Mouse (Mus musculus) heart, embryonic 15.5 days (tissue): ENCODE data around the gene Ikzf1. TPM values are rescaled to one million over a fixed set of nuclear protein-coding genes. Genes with fewer than 3 reads are reported as not detected.

ENCODE experiments used
- ATAC-seq: fragments of 200-750 bp; cut with Nextera tagmentation; replicated peaks from 2 replicates; pipeline ENCODE4 v1.8.0; 2017; ENCODE audit warnings: low read depth, moderate TSS enrichment; ENCODE audit not compliant: insufficient number of reproducible peaks, insufficient read depth, low FRiP score
- H3K27ac ChIP-seq: fragments of 300-500 bp; sonication (generic); 2 replicates; pipeline ENCODE4 v1.5.1; 2015; ENCODE audit warnings: mild to moderate bottlenecking, inconsistent platforms
- H3K27me3 ChIP-seq: fragments of 300-500 bp; sonication (generic); 2 replicates; pipeline ENCODE4 v1.6.1; 2015; ENCODE audit warnings: inconsistent platforms
- H3K36me3 ChIP-seq: fragments of 300-500 bp; sonication (generic); 2 replicates; pipeline ENCODE4 v1.6.1; 2015; ENCODE audit warnings: mild to moderate bottlenecking, inconsistent platforms
- H3K4me1 ChIP-seq: fragments of 300-500 bp; sonication (generic); replicated peaks from 2 replicates; pipeline ENCODE4 v1.6.1; 2015; ENCODE audit warnings: inconsistent platforms
- H3K4me2 ChIP-seq: fragments of 300-500 bp; sonication (generic); 2 replicates; pipeline ENCODE4 v1.6.1; 2015; ENCODE audit warnings: inconsistent platforms, mild to moderate bottlenecking, moderate library complexity
- H3K4me3 ChIP-seq: fragments of 300-500 bp; sonication (generic); 2 replicates; pipeline ENCODE4 v1.5.1; 2015; ENCODE audit warnings: mild to moderate bottlenecking, inconsistent platforms
- H3K9ac ChIP-seq: fragments of 300-500 bp; sonication (generic); 2 replicates; pipeline ENCODE4 v1.6.1; 2015; ENCODE audit warnings: mild to moderate bottlenecking, inconsistent platforms
- H3K9me3 ChIP-seq: fragments of 300-500 bp; sonication (generic); replicated peaks from 2 replicates; pipeline ENCODE4 v1.6.1; 2016; ENCODE audit warnings: inconsistent platforms
- WGBS: fragments of 180-500 bp; shearing (Covaris S2); methylation state at CpG from one replicate; pipeline ENCODE4 v1.1.7; 2015; ENCODE audit warnings: mixed read lengths; 5-methylcytosine and 5-hydroxymethylcytosine counted together
- polyA plus RNA-seq: library from polyadenylated mRNA; unstranded; fragments of >200 nt; fragmentation: Nextera tagmentation; extraction: Ambion mirVana; gene quantifications from 2 replicates; pipeline ENCODE4 v1.2.1, GENCODE M21; 2015

Gene Ikzf1
- polyA plus RNA-seq, 1 experiment from 2014 or later = 1.2 TPM

DNA sequence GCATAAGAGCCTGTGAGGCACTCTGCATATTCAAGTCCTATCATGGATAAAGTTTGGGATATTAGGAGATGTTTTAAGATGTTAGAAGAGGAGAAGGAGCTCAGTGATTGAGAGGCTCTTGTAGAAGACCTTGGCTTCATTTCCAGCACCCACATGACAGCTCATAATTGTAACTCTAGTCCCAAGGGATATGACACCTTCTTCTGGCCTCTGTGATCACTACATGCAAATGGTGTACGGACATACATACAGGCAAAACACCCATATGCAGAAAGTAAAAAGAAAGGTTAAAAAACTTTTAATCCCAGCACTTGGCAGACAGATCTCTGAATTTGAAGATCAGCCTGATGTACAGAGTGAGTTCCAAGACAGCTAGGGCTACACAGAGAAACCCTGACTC lies 113.9 kb downstream of the Ikzf1 start:
- Histone ChIP-seq H3K36me3 (peaks cover 40% of the 10 kb centered on the region), H3K4me2 (no peak overlapping the region), H3K4me3 (no peak overlapping the region), H3K27ac (no peak overlapping the region), H3K4me1 (0 out of 2 replicates have a peak, but pooled peaks cover 3% of the 10 kb centered on the region), H3K27me3 (no peaks in the 10 kb centered on the region), H3K9ac (no peak overlapping the region), H3K9me3 (no peaks in the 10 kb centered on the region)
- ATAC-seq = no peak
- WGBS = 97% methylated on average over 1 of the region's 1 CpGs

DNA sequence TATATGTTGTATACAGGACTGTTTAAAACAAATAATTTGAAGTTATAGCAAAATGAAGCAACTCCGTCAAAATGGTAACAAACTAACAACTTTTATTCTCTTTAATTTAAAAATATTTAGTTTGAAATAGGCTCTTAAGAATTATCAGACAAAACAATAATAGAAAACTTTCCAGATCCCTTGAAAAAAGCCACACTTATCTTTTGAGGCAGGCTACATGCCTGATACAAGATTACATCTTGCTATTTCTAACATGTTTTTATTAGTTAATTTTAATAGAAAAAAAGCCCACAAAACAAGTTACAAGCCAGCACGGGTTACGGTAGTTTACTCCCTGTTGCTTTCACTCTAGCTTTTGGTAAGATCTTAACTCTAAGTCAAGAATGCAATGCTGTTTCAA lies 115.5 kb downstream of the Ikzf1 start:
- ATAC-seq = no peak
- no peak overlapping the region for H3K27ac ChIP-seq
- H3K4me3 ChIP-seq = no peak overlapping the region
- 0 out of 2 replicates have a peak, but pooled peaks cover 3% of the 10 kb centered on the region for H3K4me1 ChIP-seq
- H3K9me3 ChIP-seq = no peaks in the 10 kb centered on the region
- no peaks in the 10 kb centered on the region for H3K27me3 ChIP-seq
- H3K36me3 ChIP-seq = peaks cover 46% of the 10 kb centered on the region
- H3K4me2 ChIP-seq = no peak overlapping the region
- WGBS = 93% methylated on average over 3 of the region's 3 CpGs
- H3K9ac ChIP-seq = no peak overlapping the region

DNA sequence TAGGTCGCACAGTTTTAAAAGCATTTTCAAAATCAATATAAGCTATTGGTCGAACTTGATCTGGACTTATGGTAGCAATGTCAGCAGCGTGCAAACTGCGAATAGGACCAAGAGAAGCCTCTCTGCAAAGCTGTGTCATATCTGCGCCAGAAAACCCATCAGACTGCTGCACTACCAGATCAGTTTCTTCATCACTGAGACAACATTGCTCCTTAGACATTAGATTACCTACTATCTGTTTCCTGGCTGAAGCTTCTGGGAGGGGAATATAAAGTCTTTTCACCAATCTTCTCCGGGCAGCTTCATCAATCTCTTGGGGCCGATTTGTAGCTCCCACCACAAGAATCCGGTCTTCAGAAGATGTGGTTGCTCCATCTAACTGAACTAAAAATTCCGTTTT lies 116.3 kb downstream of the Ikzf1 start:
- Histone ChIP-seq H3K4me3 (no peak overlapping the region), H3K9me3 (no peaks in the 10 kb centered on the region), H3K36me3 (peaks cover 46% of the 10 kb centered on the region), H3K27me3 (no peaks in the 10 kb centered on the region), H3K27ac (no peak overlapping the region), H3K9ac (no peak overlapping the region), H3K4me2 (no peak overlapping the region), H3K4me1 (0 out of 2 replicates have a peak, but pooled peaks cover 3% of the 10 kb centered on the region)
- 90% methylated on average over 9 of the region's 9 CpGs for WGBS
- ATAC-seq = no peak

DNA sequence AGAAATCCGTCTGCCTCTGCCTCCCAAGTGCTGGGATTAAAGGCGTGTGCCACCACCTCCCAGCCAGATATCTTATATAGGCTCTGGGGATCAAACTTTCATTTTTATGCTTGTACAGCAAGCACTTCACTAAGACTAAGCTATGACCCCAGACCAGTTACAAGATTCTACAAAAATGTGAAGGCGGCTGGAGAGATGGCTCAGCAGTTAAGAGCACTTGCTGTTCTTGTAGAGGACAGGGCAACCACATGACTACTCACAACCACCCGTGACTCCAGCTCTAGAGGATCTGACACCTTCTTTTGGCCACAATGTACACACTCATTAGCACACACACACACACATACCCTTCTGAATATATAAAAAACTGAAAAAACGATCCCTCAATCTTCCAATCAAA lies 119.6 kb downstream of the Ikzf1 start:
- no peak overlapping the region for H3K27ac ChIP-seq
- no peak overlapping the region for H3K4me2 ChIP-seq
- 80% methylated on average over 5 of the region's 5 CpGs for WGBS
- peaks cover 12% of the 10 kb centered on the region for H3K4me1 ChIP-seq
- no peaks in the 10 kb centered on the region for H3K9me3 ChIP-seq
- no peak for ATAC-seq
- H3K9ac ChIP-seq = no peak overlapping the region
- no peaks in the 10 kb centered on the region for H3K27me3 ChIP-seq
- peaks cover 28% of the 10 kb centered on the region for H3K36me3 ChIP-seq
- no peak overlapping the region for H3K4me3 ChIP-seq

DNA sequence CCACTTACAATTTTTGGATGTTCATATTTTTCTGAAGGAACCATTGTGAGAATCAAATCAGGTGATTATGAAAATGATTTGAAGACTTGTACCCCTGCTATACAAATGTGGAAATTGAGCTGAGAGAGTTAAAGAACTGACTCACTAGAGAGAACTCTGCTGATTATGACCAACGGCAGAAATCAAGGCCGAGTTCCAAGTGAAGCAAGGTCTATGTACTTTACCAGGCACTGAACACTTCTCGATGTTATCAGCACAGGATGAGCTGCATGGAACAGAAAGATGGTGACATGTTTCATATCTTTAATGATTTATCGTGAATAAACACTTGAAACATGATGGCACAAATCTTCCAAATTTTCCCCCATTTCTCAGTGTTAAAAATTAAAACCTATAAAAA lies 121.1 kb downstream of the Ikzf1 start:
- no peaks in the 10 kb centered on the region for H3K27me3 ChIP-seq
- H3K4me2 ChIP-seq = no peak overlapping the region
- H3K9ac ChIP-seq = no peak overlapping the region
- peaks cover 18% of the 10 kb centered on the region for H3K4me1 ChIP-seq
- H3K36me3 ChIP-seq = peaks cover 25% of the 10 kb centered on the region
- no peaks in the 10 kb centered on the region for H3K9me3 ChIP-seq
- 71% methylated on average over 4 of the region's 4 CpGs for WGBS
- no peak overlapping the region for H3K4me3 ChIP-seq
- H3K27ac ChIP-seq = no peak overlapping the region
- ATAC-seq = no peak

DNA sequence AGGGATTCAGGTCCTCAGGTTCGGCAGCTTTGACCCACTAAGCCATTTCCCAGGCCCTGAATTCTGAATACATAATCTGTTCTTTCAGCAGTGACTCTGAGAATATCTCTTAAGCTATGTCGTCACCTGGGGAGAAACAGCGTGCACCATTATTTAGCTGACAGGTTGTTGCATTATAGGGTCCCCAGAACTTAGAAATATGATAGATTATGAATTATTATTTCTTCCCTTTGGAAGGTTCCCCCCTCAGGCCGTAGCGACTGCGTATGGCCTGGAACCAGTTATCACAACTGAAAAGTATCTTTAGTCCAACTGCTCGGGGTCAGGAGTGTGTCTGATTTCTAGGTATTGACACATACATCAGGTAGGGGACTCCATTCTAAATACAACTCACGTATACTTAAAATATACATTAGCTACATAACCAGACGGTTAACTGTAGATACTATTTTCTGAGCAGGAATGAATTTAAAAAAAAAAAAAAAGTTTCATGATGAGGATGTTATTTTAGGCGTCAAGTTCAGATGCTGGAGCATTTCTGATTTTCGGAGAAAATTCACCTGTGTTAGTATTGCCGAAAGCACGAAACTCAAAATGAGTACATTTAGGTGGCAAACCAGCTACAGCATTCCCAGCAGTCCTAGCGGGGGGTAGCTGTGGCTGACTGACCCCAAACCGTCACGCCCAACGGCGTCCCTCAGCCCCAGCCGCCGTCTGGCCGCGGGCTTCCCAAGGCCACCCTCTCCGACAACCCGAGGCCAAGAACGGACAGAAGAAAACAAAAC lies 123.4 kb downstream of the Ikzf1 start:
- 4% methylated on average over 25 of the region's 25 CpGs for WGBS
- Histone ChIP-seq H3K36me3 (peaks cover 6% of the 10 kb centered on the region), H3K4me1 (peaks cover 20% of the 10 kb centered on the region), H3K9ac (peak overlapping the region; percentile 83), H3K27me3 (no peaks in the 10 kb centered on the region), H3K4me2 (peak overlapping the region; percentile 72), H3K4me3 (peak overlapping the region; percentile 81), H3K9me3 (no peaks in the 10 kb centered on the region), H3K27ac (peak overlapping the region; percentile 97)
- peak; percentile 66; the same call in 1 of the 2 replicates for ATAC-seq

DNA sequence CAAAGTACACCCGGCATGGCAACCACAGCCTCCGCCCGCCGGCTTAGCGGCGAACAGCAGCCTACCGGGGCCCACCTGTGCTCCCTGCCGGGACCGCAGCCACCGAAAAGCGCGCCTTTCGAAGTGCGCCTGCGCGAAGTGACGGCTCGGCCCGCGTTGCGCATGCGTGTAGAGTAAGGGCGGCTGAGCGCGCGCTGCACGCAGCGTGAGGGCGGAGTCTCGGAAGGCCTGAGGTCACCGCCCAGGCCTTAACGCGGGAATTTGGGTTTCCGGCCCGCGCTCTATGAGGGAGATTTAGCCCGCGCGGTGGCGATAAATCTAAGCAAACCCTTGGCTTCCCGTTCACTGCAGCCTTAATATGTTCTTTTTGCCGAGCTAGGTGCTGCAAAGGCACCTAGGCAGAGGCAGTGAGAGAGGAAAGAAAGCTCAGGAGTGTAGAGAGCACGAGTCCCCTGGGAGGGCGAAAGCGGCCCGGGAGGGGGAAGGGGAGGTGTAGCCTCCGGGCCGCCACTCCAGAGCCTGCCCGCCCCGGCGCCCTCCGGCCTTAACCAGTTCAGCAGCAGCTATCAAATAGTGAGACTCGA lies 124.1 kb downstream of the Ikzf1 start, which contains the start of gene Fignl1:
Gene Fignl1, minus strand, starts transcription at position 143 of the 584 bp plus-strand sequence.
- Histone ChIP-seq H3K27ac (peak within 1 kb of the TSS; percentile 97), H3K4me1 (peaks cover 20% of the 10 kb centered on the region), H3K9ac (peak within 1 kb of the TSS; percentile 83), H3K4me2 (peak within 1 kb of the TSS; percentile 72), H3K4me3 (peak within 1 kb of the TSS; percentile 81), H3K9me3 (no peaks in the 10 kb centered on the region), H3K36me3 (peaks cover 6% of the 10 kb centered on the region), H3K27me3 (no peaks in the 10 kb centered on the region)
- peak; percentile 96 for ATAC-seq
- whole genome bisulfite sequencing = under 1% methylated on average over 53 of the region's 53 CpGs

DNA sequence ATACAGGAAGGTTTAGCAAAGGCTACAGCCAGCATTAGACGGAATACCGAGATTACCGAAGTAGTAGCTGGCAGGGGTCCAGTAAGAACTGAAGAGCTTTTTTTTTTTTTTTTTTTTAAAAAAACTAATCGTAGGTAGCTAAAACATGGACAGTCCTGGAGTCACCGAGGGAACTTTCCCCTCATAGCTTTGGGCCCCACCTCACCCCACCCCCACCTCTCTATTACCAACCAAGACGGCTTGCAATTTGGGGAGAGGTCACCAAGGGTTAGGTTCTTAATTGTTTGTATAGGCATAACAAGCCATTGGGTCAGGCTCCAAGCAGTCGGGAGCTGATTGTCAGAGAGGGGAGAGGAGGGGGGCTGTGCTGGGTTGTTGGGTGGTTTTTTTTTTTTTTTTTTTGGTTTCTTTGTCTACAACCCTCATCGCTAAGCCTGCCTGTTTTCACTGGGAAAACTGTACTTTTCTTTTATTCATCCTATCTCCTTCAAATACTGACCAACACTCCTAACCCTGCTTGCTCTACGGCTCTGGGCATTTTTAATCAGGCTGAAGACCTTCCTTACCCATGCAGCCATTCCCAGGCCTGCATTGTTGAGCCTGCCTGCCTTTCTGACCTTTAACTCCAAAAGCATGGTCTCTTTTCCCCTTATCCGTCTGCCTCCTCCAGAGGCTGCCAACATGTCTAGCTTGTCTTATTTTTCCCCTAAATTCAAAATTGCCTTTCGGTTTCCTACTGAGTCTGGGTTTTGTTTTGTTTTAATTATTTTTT lies 124.8 kb downstream of the Ikzf1 start:
- ATAC-seq = 0 out of 2 replicates have a peak, but pooled peaks have one; percentile 1
- peak overlapping the region; percentile 81 for H3K4me3 ChIP-seq
- 8% methylated on average over 11 of the region's 11 CpGs for WGBS
- peak overlapping the region; percentile 83 for H3K9ac ChIP-seq
- peak overlapping the region; percentile 97 for H3K27ac ChIP-seq
- H3K27me3 ChIP-seq = no peaks in the 10 kb centered on the region
- peak overlapping the region; percentile 72 for H3K4me2 ChIP-seq
- H3K36me3 ChIP-seq = peaks cover 5% of the 10 kb centered on the region
- no peaks in the 10 kb centered on the region for H3K9me3 ChIP-seq
- H3K4me1 ChIP-seq = peaks cover 20% of the 10 kb centered on the region

DNA sequence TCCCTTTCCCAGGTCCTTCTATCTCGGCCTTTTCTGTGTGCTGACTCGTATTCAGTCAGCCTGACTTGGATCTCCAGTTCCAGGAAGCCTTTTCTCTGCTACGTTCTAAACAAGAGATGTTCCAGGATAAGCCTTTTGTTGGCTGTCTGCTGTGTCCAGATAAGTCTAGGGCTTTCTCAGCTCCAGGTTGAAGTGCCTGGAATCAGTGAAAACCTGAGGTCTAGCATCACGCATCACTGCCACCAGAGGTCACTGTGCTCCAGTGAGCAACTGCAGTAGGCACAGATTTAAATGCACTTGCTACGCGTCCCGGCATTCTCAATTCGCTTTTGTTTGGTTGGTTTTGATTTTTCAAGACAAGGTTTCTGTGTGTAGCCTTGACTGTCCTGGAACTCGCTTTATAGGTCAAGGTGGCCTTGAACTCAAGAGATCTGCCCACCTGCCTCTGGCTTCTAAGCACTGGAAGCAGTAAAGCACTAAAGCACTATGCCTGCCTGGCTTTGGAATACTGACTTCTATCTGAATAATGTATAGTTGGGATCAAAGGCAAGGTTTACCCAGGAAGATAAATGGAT lies 127.2 kb downstream of the Ikzf1 start:
- Histone ChIP-seq H3K4me1 (peaks cover 33% of the 10 kb centered on the region), H3K27ac (peak overlapping the region; percentile 55)

DNA sequence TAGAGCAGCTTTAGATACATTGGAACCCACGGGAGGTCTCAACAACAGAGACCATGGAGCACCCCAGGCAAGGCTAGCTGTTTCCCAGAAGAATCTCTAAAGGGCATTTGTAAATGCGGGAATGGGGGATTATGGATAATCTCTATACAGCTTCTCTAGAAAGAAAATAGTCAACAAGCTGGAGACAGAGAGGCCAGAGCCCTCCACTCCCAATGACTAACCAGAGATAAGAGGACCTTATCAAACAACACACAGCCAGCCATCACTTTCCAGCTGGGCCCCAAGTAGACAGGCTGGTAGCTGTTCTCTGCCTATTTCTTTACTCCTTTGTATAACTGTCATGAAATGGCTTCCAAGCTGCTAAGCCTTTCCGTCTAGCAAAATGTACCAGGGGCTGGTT lies 130.9 kb downstream of the Ikzf1 start:
- WGBS = 33% methylated on average over 3 of the region's 3 CpGs
- no peaks in the 10 kb centered on the region for H3K27me3 ChIP-seq
- H3K4me1 ChIP-seq = peaks cover 23% of the 10 kb centered on the region
- no peak overlapping the region for H3K9ac ChIP-seq
- no peaks in the 10 kb centered on the region for H3K36me3 ChIP-seq
- H3K4me3 ChIP-seq = no peak overlapping the region
- H3K4me2 ChIP-seq = no peak overlapping the region
- 0 out of 2 replicates have a peak overlapping the region, but pooled peaks have one; percentile 19 for H3K27ac ChIP-seq
- no peak for ATAC-seq
- no peaks in the 10 kb centered on the region for H3K9me3 ChIP-seq

More for the DNA sequence above, 127.2 kb downstream of the Ikzf1 start:
- Histone ChIP-seq H3K9ac (0 out of 2 replicates have a peak overlapping the region, but pooled peaks have one; percentile 26), H3K27me3 (no peaks in the 10 kb centered on the region), H3K4me3 (0 out of 2 replicates have a peak overlapping the region, but pooled peaks have one; percentile 22), H3K9me3 (no peaks in the 10 kb centered on the region), H3K36me3 (no peaks in the 10 kb centered on the region), H3K4me2 (peak overlapping the region; percentile 54)
- WGBS = 14% methylated on average over 9 of the region's 9 CpGs
- ATAC-seq = no peak

DNA sequence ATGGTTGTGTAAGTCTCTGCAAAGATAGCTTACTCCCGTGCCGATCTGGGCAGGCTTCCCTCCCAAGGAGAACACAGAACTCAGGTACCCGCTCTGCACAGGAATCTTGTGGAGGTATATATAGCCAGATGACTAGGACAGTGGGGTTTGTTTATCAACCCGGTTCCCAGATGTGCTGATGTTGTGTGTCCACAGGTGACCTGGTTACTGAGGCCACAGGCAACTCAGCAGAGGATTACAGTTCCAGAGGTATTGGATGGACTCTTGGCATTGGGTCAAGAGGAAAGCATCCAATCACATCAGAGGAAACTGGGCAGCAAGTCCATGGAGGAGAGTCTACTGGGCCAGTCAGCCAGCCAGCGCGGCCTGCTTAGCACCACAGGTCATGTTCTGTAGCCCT lies 134.0 kb downstream of the Ikzf1 start:
- no peak for ATAC-seq
- Histone ChIP-seq H3K4me1 (peaks cover 47% of the 10 kb centered on the region), H3K36me3 (no peaks in the 10 kb centered on the region), H3K9ac (no peak overlapping the region), H3K27me3 (no peaks in the 10 kb centered on the region), H3K9me3 (no peaks in the 10 kb centered on the region), H3K4me3 (no peak overlapping the region), H3K27ac (no peak overlapping the region), H3K4me2 (no peak overlapping the region)
- 83% methylated on average over 6 of the region's 6 CpGs for WGBS
